Mouse (Mus musculus) heart, postnatal 0 days (tissue): ENCODE data around the gene BC052040. TPM values are rescaled to one million over a fixed set of nuclear protein-coding genes. Genes with fewer than 3 reads are reported as not detected.

Source experiments
- ATAC-seq: fragments of 200-750 bp; cut with Nextera tagmentation; 2 replicates; pipeline ENCODE4 v1.8.0; 2017; ENCODE audit warnings: low read depth, moderate number of reproducible peaks, moderate library complexity; ENCODE audit not compliant: insufficient read depth
- DNase-seq: peaks from one replicate; pipeline ENCODE4 v3.0.0-alpha.2; 2016; ENCODE audit warnings: low spot score
- H3K27ac ChIP-seq: fragments of 300-500 bp; sonication (generic); 2 replicates; pipeline ENCODE4 v1.5.1; 2014; ENCODE audit warnings: low read depth, mild to moderate bottlenecking
- H3K27me3 ChIP-seq: fragments of 300-500 bp; sonication (generic); 2 replicates; pipeline ENCODE4 v1.6.1; 2014; ENCODE audit warnings: low read length, mixed read lengths; ENCODE audit not compliant: control insufficient read depth, insufficient read depth
- H3K36me3 ChIP-seq: fragments of 300-500 bp; sonication (generic); replicated peaks from 2 replicates; pipeline ENCODE4 v1.6.1; 2014; ENCODE audit warnings: low read length, mixed read lengths; ENCODE audit not compliant: control insufficient read depth, insufficient read depth
- H3K4me1 ChIP-seq: fragments of 300-500 bp; sonication (generic); 2 replicates; pipeline ENCODE4 v1.6.1; 2014; ENCODE audit warnings: antibody characterized with exemption; ENCODE audit not compliant: control insufficient read depth, insufficient read depth
- H3K4me2 ChIP-seq: fragments of 300-500 bp; sonication (generic); 2 replicates; pipeline ENCODE4 v1.6.1; 2014; ENCODE audit warnings: low read depth, mild to moderate bottlenecking, low read length, moderate library complexity
- H3K4me3 ChIP-seq: fragments of 300-500 bp; sonication (generic); 2 replicates; pipeline ENCODE4 v1.5.1; 2014; ENCODE audit warnings: low read depth, low read length
- H3K9ac ChIP-seq: fragments of 300-500 bp; sonication (generic); replicated peaks from 2 replicates; pipeline ENCODE4 v1.6.1; 2014; ENCODE audit warnings: low read depth, low read length, mixed read lengths
- H3K9me3 ChIP-seq: fragments of 300-500 bp; sonication (generic); replicated peaks from 2 replicates; pipeline ENCODE4 v1.6.1; 2016; ENCODE audit warnings: low read length; ENCODE audit not compliant: control insufficient read depth
- CTCF ChIP-seq: IDR thresholded peaks from 2 replicates; pipeline ENCODE4 v1.5.1; 2016; ENCODE audit warnings: antibody characterized with exemption, control low read depth, low read depth
- EP300 ChIP-seq: IDR thresholded peaks from 2 replicates; pipeline ENCODE4 v1.6.1; 2016; ENCODE audit warnings: antibody characterized with exemption, low read depth
- WGBS: fragments of 180-500 bp; shearing (Covaris S2); extraction: QIAGEN DNeasy Blood & Tissue Kit; methylation state at CpG from one replicate; pipeline ENCODE4 v1.1.7; 2014; 5-methylcytosine and 5-hydroxymethylcytosine counted together
- polyA plus RNA-seq: library from polyadenylated mRNA; unstranded; fragments of >200 nt; fragmentation: Nextera tagmentation; extraction: Ambion mirVana; gene quantifications from 2 replicates; pipeline ENCODE4 v1.2.1, GENCODE M21; 2015
- total RNA-seq: library from RNA; depleted of rRNA; stranded (reverse); fragments of >200 nt; gene quantifications from 2 replicates; pipeline ENCODE4 v1.2.3, GENCODE M21; 2014; ENCODE audit warnings: low replicate concordance

The BC052040 gene
- total and polyA plus RNA-seq, 2 experiments from 2014 or later: 3.9 to 4.1 TPM

DNA sequence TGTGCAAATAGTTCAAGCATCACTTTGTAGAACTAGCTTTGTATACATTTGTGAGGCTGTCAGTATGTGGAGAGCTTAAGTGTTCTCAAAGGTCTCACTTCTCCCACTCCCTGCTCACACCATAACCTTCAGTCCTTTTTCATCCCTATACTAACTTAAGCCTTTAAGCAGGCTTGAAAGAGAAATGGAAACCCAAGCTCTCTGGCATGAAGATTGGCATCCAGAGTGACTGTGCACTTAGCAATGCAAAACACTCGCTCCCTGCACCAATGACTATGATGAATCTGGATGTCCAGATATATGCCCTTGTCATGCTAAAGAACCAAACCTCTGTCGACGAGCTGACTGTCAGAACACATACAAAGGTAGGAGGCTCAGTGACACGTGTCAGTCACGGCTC is 6.7 kb upstream of the BC052040 start:
- Histone ChIP-seq H3K27ac (no peak overlapping the region), H3K9me3 (no peaks in the 10 kb centered on the region), H3K27me3 (no peaks in the 10 kb centered on the region), H3K9ac (no peak overlapping the region), H3K4me1 (no peaks in the 10 kb centered on the region), H3K4me3 (no peak overlapping the region), H3K36me3 (no peaks in the 10 kb centered on the region), H3K4me2 (no peak overlapping the region)
- DNase-seq (no peak), ATAC-seq (no peak)
- 50% methylated on average over 5 of the region's 5 CpGs for WGBS
- TF ChIP-seq CTCF (no peak), EP300 (no peak)

DNA sequence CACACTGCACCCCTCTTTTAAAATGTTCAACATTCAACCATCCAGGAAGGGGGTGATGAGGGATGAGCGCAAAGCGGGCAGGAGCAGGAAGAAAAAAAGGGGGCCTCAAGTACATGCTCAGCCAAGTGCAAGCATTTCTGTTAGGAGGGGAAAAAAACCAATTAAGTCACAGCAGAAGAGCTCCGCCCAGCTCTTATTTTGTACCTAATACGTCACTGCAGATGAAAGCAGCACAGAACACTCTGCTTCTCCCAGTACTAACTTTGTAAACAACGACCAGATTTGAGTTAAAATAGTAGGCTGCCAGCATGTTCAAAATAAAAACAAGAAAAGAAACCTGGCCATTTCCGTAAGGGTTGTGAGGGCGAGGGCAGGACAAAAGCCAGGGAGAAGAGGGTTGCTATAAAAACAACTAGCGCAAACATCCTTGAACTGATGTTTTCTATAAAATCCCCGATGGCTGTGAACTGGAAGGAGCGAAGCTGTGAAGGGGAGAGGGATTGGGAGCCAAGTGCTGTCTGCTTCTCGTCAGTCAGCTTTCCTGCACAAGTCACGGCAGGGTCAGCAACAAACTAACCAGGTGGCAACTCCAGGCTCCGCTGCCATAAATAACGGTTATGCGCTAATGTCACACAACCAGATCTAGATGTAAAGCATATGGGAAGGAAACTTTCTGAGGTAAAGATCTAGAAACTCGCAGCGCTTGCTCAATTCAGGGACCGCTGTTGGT is 2.2 kb upstream of the BC052040 start:
- Histone ChIP-seq H3K9ac (peak overlapping the region; percentile 45; the same call in 1 of the 2 replicates), H3K4me2 (peak overlapping the region; percentile 48)
- no peak for TF ChIP-seq CTCF
- TF ChIP-seq EP300: no peak

DNA sequence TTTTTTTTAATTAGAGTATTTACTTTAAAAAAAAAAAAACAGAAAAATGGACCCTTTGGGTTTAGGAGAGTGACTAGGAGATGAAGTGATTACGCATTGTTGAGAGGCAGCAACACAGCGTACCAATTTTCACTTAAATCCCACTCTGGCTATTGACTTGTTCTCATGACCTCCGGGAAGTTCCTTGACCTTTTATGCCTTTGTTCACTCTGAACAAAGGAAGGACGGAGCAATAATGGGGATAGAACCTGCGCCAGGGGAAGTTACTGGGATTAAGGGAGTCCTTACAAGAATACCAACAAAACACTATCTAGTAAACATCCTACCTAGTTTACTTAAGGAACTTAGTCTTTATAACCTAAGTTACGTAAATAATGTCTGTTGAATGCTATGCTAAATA is 1.5 kb upstream of the BC052040 start:
- H3K27me3 ChIP-seq: no peaks in the 10 kb centered on the region
- DNase-seq (no peak), ATAC-seq (no peak)
- no peak overlapping the region for H3K4me3 ChIP-seq
- no peak overlapping the region; the same call in 1 of the 2 replicates for H3K4me2 ChIP-seq
- H3K27ac ChIP-seq: no peak overlapping the region
- H3K4me1 ChIP-seq: peaks cover 8% of the 10 kb centered on the region; the same call in 1 of the 2 replicates
- 73% methylated on average over 6 of the region's 6 CpGs for WGBS
- no peaks in the 10 kb centered on the region for H3K9me3 ChIP-seq
- TF ChIP-seq CTCF: no peak
- TF ChIP-seq EP300: no peak
- H3K36me3 ChIP-seq: no peaks in the 10 kb centered on the region
- no peak overlapping the region for H3K9ac ChIP-seq

More for the DNA sequence above, 2.2 kb upstream of the BC052040 start:
- 45% methylated on average over 18 of the region's 18 CpGs for WGBS
- H3K36me3 ChIP-seq: no peaks in the 10 kb centered on the region
- H3K4me3 ChIP-seq: no peak overlapping the region
- no peaks in the 10 kb centered on the region for H3K27me3 ChIP-seq
- peaks cover 8% of the 10 kb centered on the region; the same call in 1 of the 2 replicates for H3K4me1 ChIP-seq
- H3K9me3 ChIP-seq: no peaks in the 10 kb centered on the region
- peak; percentile 32 for DNase-seq
- ATAC-seq: no peak
- no peak overlapping the region for H3K27ac ChIP-seq

DNA sequence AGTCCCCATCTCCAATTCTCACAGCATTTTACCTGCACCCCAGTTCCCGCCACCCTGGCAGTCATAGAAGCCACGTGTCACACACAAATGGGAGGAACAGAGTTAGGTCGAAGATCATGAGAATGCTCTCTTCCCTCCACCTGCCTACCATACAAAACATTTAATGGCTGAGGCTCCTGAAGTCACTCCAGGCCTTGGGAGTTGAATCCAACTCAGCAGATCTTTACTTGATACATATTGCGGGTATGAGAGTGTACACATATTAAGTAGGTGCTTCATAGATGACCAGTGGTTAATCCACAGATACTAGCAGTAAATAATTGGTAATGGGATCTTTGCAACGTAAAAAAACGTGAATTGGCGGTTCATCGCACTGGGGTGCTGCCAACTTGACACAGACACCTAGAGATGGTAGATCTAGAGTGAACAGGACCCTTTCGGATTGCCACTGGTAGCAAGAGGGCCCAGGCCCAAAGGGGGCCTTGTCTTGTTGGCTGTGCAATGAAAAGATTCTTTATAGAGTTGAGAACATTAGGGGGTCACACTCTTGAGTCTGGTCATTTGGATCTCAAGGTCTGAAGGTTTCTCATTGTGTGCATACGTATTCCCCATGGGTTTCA is 583 bp downstream of the BC052040 start:
- no peak for ATAC-seq
- peak overlapping the region; percentile 61 for H3K4me2 ChIP-seq
- H3K9ac ChIP-seq: peak overlapping the region; percentile 55
- DNase-seq: no peak
- peak overlapping the region; percentile 76 for H3K4me3 ChIP-seq
- no peak overlapping the region for H3K27ac ChIP-seq
- H3K4me1 ChIP-seq: peaks cover 8% of the 10 kb centered on the region; the same call in 1 of the 2 replicates
- no peaks in the 10 kb centered on the region for H3K27me3 ChIP-seq
- 67% methylated on average over 10 of the region's 10 CpGs for WGBS
- no peak for TF ChIP-seq EP300
- H3K36me3 ChIP-seq: no peaks in the 10 kb centered on the region
- no peaks in the 10 kb centered on the region for H3K9me3 ChIP-seq

DNA sequence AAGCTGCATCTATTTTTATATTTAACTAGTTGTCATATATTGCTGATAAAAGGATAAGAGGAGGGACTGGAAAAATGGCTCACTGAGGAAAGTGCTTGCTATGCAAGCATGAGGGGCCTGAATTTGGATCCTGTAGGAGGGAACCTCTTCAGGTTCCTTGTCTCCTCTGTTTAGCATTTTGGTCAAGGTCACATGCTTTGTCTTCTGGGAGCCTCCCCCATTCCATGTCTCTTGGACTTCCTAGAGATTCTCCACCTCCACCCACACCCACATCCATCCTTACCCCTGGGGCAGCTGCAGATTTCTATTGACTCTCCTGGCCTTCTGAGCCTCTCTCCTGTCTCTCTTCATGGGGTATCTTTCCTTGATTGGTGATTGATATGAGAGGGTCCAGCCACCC is 2.3 kb downstream of the BC052040 start:
- no peaks in the 10 kb centered on the region for H3K9me3 ChIP-seq
- TF ChIP-seq CTCF (no peak), EP300 (no peak)

More for the DNA sequence above, 2.3 kb downstream of the BC052040 start:
- Histone ChIP-seq H3K4me2 (no peak overlapping the region), H3K4me1 (peaks cover 8% of the 10 kb centered on the region; the same call in 1 of the 2 replicates), H3K36me3 (no peaks in the 10 kb centered on the region), H3K27ac (no peak overlapping the region), H3K4me3 (no peak overlapping the region), H3K9ac (no peak overlapping the region), H3K27me3 (no peaks in the 10 kb centered on the region)
- ATAC-seq (no peak), DNase-seq (no peak)
